Mouse (Mus musculus): ENCODE measurements around the gene Ccnb3.
"Not testable (repeated sequence)": the region's sequence is repeated elsewhere in the genome, so short reads cannot be mapped to it uniquely, and the experiment has no call there.

The Ccnb3 gene

GRCm38 (mm10) chrX:7041519-7041918 lies at the start of gene Ccnb3:
Ccnb3 (minus strand) TSS chrX:7041619.
- DNase-seq, result no peak

GRCm38 (mm10) chrX:7090323-7090722 lies 48.9 kb upstream of the Ccnb3 start:
- no peak for DNase-seq

- DNase-seq, result no peak
These were observed 44.5 kb upstream of the Ccnb3 start for GRCm38 (mm10) chrX:7085878-7086277.

GRCm38 (mm10) chrX:7079820-7080429 lies 38.5 kb upstream of the Ccnb3 start:
- no peak for DNase-seq

- no peak for DNase-seq
These were observed 26.6 kb upstream of the Ccnb3 start for GRCm38 (mm10) chrX:7068002-7068401.

- no peak for DNase-seq
These were observed 25.8 kb upstream of the Ccnb3 start, which contains the start of gene Akap4 for GRCm38 (mm10) chrX:7067219-7067618. Akap4 (plus strand) TSS chrX:7067519.

- DNase-seq, result no peak
These were observed 22.7 kb upstream of the Ccnb3 start for GRCm38 (mm10) chrX:7064109-7064508.

GRCm38 (mm10) chrX:7057634-7058033 lies 16.2 kb upstream of the Ccnb3 start:
- no peak for DNase-seq

GRCm38 (mm10) chrX:7057056-7057455 lies 15.6 kb upstream of the Ccnb3 start:
- DNase-seq, result no peak

GRCm38 (mm10) chrX:6983916-6984315 lies 57.5 kb downstream of the Ccnb3 start:
- DNase-seq, result not testable (repeated sequence)

GRCm38 (mm10) chrX:6971956-6972355 lies 69.5 kb downstream of the Ccnb3 start:
- DNase-seq, result no peak

GRCm38 (mm10) chrX:6968598-6968997 lies 72.8 kb downstream of the Ccnb3 start:
- no peak for DNase-seq
